Mouse (Mus musculus) B cell, adult 2 months (primary cell): ENCODE measurements around the gene Rab25.

Experiments used
- DNase-seq, 2 experiments: peaks; one replicate each; pipeline ENCODE4 v3.0.0; 2022

The Rab25 gene

DNA sequence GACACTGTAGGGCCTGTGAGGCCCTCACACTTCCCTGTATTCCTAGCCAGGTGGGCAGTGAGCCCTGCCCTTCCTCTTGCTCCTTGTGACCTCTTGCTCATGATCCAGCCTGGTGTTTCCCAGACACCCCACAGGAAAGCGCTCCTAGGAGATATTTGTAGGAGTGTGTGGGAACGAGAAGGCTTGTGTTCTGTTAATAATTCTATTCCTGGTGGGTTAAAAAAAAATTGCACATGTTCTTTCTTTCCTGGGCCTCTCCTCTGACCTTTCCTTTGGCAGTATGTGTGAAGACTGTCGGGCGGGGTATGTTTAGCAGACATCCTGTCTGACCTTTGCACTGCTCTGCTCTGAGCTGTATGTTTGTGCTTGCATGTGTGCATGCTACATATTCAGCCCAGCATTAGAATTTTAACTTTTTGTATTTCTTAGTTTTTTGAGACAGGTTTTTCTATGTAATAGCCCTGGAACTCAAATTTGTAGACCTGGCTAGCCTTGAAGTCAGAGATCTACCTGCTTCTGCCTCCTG, 18.5 kb upstream of the Rab25 start:
- no peak for DNase-seq

DNA sequence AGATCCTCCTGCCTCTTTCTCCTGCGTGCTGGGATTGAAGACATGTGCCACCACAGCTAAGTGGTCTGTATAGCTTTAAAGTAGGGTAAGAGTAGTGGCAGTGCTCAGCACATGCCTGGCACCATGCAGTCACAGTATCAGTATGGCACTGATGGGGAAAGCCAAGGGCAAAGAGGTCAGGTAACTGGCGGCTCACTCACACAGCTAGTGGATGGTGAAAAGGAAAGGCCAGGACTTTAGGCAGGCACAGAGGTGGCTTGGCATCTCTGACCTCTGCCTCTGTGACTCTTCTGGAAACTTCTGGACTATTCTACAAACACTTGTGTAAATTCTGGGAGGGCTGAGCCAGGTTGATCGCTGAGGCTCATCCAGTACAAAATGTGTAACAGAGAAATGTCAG, 18.0 kb upstream of the Rab25 start:
- DNase-seq = no peak

- no peak for DNase-seq
These were observed 15.9 kb upstream of the Rab25 start for GRCm38 (mm10) chr3:88563966-88564365.

DNA sequence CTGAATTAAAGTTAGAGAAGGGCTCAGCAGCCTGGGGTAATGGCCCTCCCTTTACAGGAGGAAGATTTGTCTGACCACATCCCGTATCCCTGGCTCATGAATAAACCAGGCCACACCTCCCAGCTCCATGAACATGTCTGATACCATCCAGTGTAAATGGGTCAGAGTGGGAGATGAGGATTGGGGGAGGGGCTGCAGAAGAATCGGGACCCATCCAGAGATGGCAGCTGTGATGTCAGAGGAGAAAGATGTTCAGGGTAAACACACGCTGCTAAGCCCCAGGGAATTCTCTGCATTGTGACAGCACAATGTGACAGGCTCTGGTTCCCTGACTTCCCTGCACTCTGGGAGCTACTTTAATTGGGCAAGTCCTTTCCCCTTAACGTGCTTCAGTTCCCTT, 15.3 kb upstream of the Rab25 start:
- no peak for DNase-seq

- peak; percentile 31 to 37 for DNase-seq
These were observed 13.9 kb upstream of the Rab25 start for GRCm38 (mm10) chr3:88561989-88562388.

DNA sequence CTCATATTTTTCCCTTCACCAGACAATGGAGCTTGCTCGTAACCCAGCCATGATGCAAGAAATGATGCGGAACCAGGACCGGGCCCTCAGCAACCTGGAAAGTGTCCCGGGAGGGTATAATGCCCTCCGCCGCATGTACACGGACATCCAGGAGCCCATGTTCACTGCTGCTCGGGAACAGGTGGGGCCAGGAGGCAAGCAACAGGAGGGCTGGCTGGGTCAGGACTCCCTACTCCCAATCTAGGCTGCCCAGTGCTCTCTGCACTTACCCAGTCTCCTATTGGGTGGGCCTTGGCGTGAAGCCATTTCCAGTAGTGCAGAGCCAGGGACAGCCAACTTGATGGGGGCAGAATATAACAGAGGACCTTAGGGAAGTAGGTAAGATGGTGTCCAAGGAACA, 11.5 kb upstream of the Rab25 start:
- no peak for DNase-seq

DNA sequence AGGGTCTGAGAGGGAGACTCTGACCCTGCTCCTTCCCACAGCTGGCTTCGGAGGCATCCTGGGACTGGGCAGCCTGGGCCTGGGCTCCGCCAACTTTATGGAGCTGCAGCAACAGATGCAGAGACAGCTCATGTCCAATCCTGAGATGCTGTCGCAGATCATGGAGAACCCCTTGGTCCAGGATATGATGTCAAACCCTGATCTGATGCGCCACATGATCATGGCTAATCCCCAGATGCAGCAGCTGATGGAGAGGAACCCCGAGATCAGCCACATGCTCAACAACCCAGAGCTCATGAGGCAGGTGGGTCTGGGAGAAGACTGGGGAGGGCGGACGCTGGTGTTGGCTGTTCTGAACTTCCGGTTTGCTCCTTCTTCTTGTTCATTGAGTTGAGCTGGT, 8.5 kb upstream of the Rab25 start:
- DNase-seq = no peak

DNA sequence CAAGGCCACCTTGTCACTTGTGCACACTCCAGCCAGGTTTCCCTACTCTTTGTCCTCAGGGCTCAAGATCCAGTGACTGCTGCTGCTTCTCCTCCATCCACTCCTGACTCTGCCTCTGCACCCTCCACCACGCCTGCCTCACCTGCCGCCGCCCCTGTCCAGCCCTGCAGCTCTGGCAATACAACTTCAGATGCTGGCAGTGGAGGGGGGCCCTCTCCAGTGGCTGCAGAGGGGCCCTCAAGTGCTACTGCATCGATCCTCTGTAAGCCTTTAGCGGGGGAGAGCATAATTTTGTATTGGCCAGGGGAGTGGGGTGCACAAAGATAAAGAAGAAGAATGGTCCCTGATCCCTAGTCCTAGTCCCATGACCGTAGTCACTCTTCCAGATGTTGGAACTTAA, 7.6 kb upstream of the Rab25 start:
- no peak for DNase-seq

GRCm38 (mm10) chr3:88555069-88555605, 7.0 kb upstream of the Rab25 start:
- DNase-seq = no peak

GRCm38 (mm10) chr3:88553880-88554586, 5.9 kb upstream of the Rab25 start:
- DNase-seq = no peak

GRCm38 (mm10) chr3:88553525-88553879, 5.4 kb upstream of the Rab25 start, which contains the start of gene Ubqln4:
Gene Ubqln4 (plus strand): TSS chr3:88553758.
- DNase-seq = peak; percentile 92 to 95

DNA sequence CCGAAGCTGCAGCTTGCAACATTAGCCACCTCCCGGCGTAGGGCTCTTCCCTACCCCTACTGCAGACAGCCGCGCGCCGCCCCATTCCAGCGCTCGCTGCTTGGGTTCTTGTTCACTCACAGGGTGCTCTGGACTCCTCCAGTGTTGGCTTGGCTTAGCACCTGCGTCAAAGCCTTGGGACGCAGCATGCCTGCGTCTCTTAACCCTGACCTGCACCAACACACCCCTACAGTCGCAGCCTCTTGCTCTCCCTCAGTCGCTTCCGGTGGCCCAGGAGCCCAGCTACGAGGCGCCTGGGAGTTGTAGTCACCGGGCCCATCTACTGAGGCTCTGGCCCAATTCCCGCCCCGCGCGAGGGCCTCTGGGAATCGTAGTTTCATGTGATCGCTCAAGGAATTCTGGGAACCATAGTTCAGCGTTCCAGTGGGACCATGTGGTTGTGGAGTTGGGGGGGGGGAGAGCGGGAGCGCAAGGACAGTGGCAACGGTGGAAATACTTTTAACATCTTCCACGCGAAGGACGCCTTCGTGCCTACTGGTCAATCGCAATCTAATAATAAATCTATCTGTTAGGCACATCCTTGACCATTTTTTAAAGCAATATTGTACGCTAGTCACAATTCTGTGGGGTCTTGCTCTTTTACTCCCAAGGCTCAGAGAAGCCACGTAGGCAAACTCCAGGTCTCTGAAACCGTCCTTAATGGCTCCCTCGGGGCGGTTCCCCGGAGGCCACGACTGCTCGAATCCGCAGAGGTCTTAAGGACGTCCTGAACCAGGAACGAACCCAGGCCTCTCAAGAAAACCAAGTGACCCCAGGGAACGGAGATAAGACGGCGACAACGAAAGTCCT, 4.8 kb upstream of the Rab25 start, which contains the start of gene Lamtor2:
Gene Lamtor2 (minus strand): TSS at position 399 of the 849 bp plus-strand sequence.
- peak; percentile 90 to 93 for DNase-seq

DNA sequence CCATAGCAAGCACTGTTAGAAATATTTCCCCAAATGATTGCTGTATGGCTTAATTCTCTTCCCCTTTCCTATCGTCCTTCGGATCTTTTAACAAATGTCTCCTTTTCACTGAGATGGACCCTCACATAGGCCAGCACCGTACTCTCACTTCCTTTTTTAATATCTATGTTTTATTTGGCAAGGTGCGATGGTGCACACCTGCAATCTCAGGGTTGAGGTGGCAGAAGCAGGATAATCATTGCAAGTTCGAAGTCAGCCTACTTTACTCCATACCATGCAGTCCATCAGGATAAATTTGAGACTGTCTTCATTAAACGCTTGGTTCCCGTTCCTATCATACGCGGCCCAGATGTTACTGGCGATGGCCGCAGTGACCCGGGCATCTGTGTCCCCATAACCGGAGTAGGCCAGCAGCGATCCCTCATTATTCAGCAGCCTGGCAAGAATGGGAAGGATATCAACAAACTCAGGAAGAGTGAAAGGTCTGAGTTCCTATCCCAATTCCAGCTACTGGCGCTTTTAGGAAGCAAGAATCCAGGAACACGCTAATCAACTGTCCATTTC, 4.1 kb upstream of the Rab25 start:
- peak in 1 of 2 experiments; percentile 18 for DNase-seq

DNA sequence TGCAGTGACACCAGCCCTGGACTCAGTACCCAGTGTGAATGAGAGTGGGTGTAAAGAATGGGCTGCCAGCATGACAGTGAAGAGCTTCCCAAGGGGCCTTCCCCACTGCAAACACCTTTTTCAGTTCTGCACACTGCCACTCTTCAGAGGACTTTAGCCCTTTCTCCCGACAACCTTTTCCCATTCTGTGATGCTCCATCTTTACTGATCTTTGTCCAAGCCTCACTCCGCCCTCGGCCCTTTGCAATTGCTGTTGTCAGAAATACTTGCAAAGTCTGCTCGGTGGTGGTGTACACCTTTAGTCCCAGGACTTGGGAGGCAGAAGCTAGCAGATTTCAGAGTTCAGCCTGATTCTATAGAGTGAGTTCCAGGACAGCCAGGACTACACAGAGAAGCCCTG, 3.5 kb upstream of the Rab25 start:
- DNase-seq = no peak

GRCm38 (mm10) chr3:88546674-88547418, 1.3 kb downstream of the Rab25 start:
- DNase-seq = no peak

- DNase-seq = peak; percentile 53 to 59
These were observed 3.0 kb downstream of the Rab25 start for GRCm38 (mm10) chr3:88544955-88545591.

GRCm38 (mm10) chr3:88544514-88544913, 3.6 kb downstream of the Rab25 start:
- peak; percentile 21 to 28 for DNase-seq

GRCm38 (mm10) chr3:88543651-88544410, 4.3 kb downstream of the Rab25 start:
- no peak for DNase-seq

GRCm38 (mm10) chr3:88543174-88543573, 4.9 kb downstream of the Rab25 start:
- DNase-seq = no peak

DNA sequence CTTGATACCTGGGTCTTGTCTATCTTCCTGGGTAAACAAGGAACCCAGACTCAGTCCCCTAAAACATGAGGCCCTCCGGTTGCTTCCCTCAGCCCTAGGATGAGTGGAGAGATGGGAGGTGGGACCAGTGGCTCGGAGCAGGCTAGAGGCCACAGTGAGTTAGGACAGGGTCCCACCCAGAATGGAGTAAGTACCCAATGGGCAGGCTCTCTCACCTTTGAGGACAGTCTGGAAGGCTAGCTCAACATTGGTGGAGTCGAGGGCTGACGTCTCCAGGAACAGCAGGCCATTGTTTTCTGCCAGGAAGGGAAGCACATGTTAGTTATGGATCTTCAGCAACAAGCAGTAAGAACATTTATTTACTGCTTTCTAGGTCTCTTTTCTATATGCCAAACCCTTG, 5.6 kb downstream of the Rab25 start:
- no peak for DNase-seq
